Mouse (Mus musculus) ES-E14 (cell line): Measurements from ENCODE around the gene Krtap4-2. TPM values are rescaled to one million over a fixed set of nuclear protein-coding genes. Genes with fewer than 3 reads are reported as not detected.
"Not testable (repeated sequence)": the region's sequence is repeated elsewhere in the genome, so short reads cannot be mapped to it uniquely, and the experiment has no call there.

Experiments
- DNase-seq: peaks from one replicate; pipeline ENCODE4 v3.0.0-alpha.2; 2013; ENCODE audit warnings: low read depth, low spot score
- H3K27ac ChIP-seq: 2 replicates; pipeline ENCODE4 v1.5.1; 2012; ENCODE audit warnings: low read depth, mild to moderate bottlenecking, low read length, moderate library complexity, mixed read lengths; ENCODE audit not compliant: poor library complexity, insufficient read depth, severe bottlenecking
- H3K36me3 ChIP-seq: 2 replicates; pipeline ENCODE4 v1.6.1; 2012; ENCODE audit warnings: mild to moderate bottlenecking, low read length, moderate library complexity, mixed read lengths; ENCODE audit not compliant: control insufficient read depth, poor library complexity, insufficient read depth, severe bottlenecking
- H3K4me1 ChIP-seq, 2 experiments: fragments of 150-350 bp in 1 of 2; sonication (generic) in 1 of 2; 2 replicates each; pipeline ENCODE4 v1.6.1; 2012; ENCODE audit warnings: low read length in 2 of 2, mild to moderate bottlenecking in 1 of 2, mixed read lengths in 1 of 2; ENCODE audit not compliant: control insufficient read depth in 2 of 2, insufficient read depth in 2 of 2, poor library complexity in 1 of 2
- H3K4me3 ChIP-seq, 2 experiments: fragments of 150-350 bp in 1 of 2; sonication (generic) in 1 of 2; 2 replicates each; pipeline ENCODE4 v1.5.1; 2012; ENCODE audit warnings: low read length in 2 of 2, low read depth in 1 of 2, mild to moderate bottlenecking in 1 of 2, mixed read lengths in 1 of 2; ENCODE audit not compliant: insufficient read depth in 1 of 2, poor library complexity in 1 of 2, severe bottlenecking in 1 of 2
- H3K9ac ChIP-seq: 2 replicates; pipeline ENCODE4 v1.6.1; 2012; ENCODE audit warnings: low read depth, mild to moderate bottlenecking, low read length, mixed read lengths; ENCODE audit not compliant: poor library complexity, insufficient read depth, severe bottlenecking
- H3K9me3 ChIP-seq: fragments of 150-350 bp; sonication (generic); 2 replicates; pipeline ENCODE4 v1.6.1; 2012; ENCODE audit warnings: low read depth, mild to moderate bottlenecking, low read length; ENCODE audit not compliant: control insufficient read depth, insufficient read depth
- CHD2 ChIP-seq: IDR thresholded peaks from 2 replicates; pipeline ENCODE4 v1.6.1; 2014; ENCODE audit warnings: mild to moderate bottlenecking, low read depth, low read length, inconsistent platforms
- HCFC1 ChIP-seq: IDR thresholded peaks from 2 replicates; pipeline ENCODE4 v1.6.1; 2012; ENCODE audit warnings: low read length, inconsistent platforms, borderline replicate concordance; ENCODE audit not compliant: insufficient read depth
- MAFK ChIP-seq: IDR thresholded peaks from 2 replicates; pipeline ENCODE4 v1.6.1; 2014; ENCODE audit warnings: mild to moderate bottlenecking, low read depth, low read length, inconsistent platforms; ENCODE audit not compliant: insufficient read depth
- ZC3H11A ChIP-seq: IDR thresholded peaks from 2 replicates; pipeline ENCODE4 v1.6.1; 2012; ENCODE audit warnings: low read depth, mild to moderate bottlenecking, inconsistent platforms, low read length, borderline replicate concordance
- ZNF384 ChIP-seq: IDR thresholded peaks from 2 replicates; pipeline ENCODE4 v1.6.1; 2012; ENCODE audit warnings: low read depth, low read length, inconsistent platforms
- in situ Hi-C, 2 experiments: fragments of 600-800 bp; cut with MboI; formaldehyde crosslinking; loops; one replicate each; pipeline ENCODE4 v1.15.1; 2025; ENCODE audit warnings: low sequenced_read_pairs in 2 of 2, inconsistent platforms in 1 of 2; ENCODE audit not compliant: unreplicated experiment in 2 of 2
- total RNA-seq: library from RNA; depleted of rRNA; stranded (reverse); fragments of 300-350 nt; gene quantifications from 2 replicates; pipeline ENCODE4 v1.2.3, GENCODE M21; 2012

Krtap4-2 gene
- total RNA-seq, 1 experiment: not detected

DNA sequence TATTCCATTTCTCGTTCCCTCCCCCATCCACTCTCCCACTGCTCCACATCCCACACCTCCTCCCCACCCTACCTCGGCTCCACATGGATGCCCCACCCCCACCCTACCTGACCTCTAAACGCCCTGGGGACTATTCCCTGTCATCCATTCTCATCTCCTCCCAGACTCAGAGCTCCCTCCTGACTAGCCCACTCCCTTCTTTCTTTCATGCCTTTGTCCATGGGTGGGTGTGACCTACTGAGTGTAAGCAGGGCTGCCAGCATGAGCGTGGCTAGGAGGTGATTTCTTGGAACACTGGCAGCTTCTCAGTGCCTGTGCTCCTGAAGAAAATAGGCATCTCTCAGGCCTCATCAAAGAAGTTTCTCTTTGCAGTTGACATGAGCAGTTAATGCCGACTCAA lies 22.2 kb upstream of the Krtap4-2 start:
- Histone ChIP-seq H3K27ac (no peak overlapping the region), H3K36me3 (no peaks in the 10 kb centered on the region), H3K4me1 (peaks cover 0 to 11% of the 10 kb centered on the region in 2 experiments; a peak in 2 of 4 replicates), H3K4me3 (no peak overlapping the region), H3K9me3 (no peaks in the 10 kb centered on the region), H3K9ac (no peak overlapping the region)
- peak; percentile 63 for DNase-seq
- in situ Hi-C loops: no loop called here
- TF ChIP-seq HCFC1 (no peak), MAFK (no peak), ZNF384 (no peak), CHD2 (no peak), ZC3H11A (no peak)

DNA sequence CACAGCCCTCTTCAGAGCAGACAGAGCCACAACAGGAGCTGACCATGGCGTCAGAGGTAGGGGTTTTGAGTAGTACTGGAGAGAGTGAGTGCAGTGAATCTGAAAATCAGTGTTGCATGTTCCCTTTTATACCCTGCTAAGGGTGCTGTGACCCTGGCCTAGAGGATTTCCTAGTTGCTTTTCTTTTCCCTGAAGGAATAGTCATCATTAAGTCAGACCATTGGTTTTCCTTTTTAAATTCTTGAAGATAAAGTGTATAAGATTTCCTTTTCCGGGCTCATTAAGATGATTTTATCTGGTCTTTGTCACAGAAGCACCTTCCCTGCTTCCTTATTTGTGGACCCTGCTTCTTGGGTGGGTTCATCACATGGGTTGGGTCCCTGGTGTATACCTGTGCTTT lies 15.3 kb upstream of the Krtap4-2 start, which contains the start of gene Gm11555:
TSS of gene Gm11555 (minus strand) at position 101 of the 400 bp plus-strand sequence.
- Histone ChIP-seq H3K27ac (no peak within 1 kb of the TSS), H3K9ac (no peak within 1 kb of the TSS), H3K9me3 (no peaks in the 10 kb centered on the region), H3K36me3 (no peaks in the 10 kb centered on the region), H3K4me3 (no peak within 1 kb of the TSS), H3K4me1 (no peaks in the 10 kb centered on the region)
- TF ChIP-seq ZC3H11A (no peak), CHD2 (no peak), HCFC1 (no peak), ZNF384 (no peak), MAFK (no peak)
- no peak for DNase-seq
- in situ Hi-C loops: no loop called here

DNA sequence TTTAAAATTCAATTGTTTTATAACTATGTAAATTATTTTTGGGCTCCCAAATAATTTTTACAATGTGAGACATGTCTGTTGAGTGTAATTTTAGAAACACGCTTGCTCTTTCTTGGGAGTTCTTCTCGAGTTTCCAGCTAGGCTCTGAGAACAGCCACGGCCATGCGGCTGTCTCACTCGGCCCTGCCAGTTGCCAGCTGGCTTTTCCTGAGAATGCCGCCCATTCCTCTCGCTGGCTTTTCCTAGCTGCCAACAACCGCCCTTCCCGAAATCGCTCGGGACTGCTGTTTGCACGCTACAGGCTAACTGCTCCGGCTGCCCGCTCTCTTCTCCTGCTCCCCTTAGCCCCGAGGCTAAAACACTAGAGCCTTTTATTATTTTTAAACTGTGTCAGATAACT lies 11.6 kb upstream of the Krtap4-2 start:
- Histone ChIP-seq H3K4me1 (no peaks in the 10 kb centered on the region), H3K27ac (no peak overlapping the region), H3K9ac (no peak overlapping the region), H3K9me3 (no peaks in the 10 kb centered on the region), H3K4me3 (no peak overlapping the region), H3K36me3 (no peaks in the 10 kb centered on the region)
- TF ChIP-seq ZC3H11A (no peak), HCFC1 (no peak), MAFK (no peak), CHD2 (no peak), ZNF384 (no peak)
- no peak for DNase-seq
- in situ Hi-C loops: no loop called here

DNA sequence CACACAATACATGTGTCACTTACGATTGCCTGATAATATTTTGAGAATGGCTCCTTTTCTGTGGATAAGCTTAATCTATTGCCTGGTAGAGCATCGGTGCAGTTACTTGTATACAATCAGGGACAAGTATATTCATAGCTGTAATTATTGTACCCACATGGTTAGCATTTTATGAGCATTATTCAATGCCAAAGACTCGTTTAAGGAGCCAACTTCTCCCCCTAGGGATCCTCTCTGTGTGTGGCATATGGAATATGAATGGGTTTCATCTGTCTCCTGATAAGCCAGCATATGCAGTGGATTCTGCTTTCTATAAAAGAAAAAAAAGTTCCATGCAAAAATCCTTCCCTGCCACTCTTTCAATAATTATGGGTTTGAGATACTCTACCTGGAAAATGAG lies 9.5 kb upstream of the Krtap4-2 start:
- Histone ChIP-seq H3K9ac (no peak overlapping the region), H3K27ac (no peak overlapping the region), H3K4me1 (no peaks in the 10 kb centered on the region), H3K9me3 (no peaks in the 10 kb centered on the region), H3K36me3 (no peaks in the 10 kb centered on the region), H3K4me3 (no peak overlapping the region)
- no peak for DNase-seq
- no peak for TF ChIP-seq ZC3H11A
- TF ChIP-seq ZNF384: no peak
- no peak for TF ChIP-seq MAFK
- TF ChIP-seq HCFC1: no peak
- TF ChIP-seq CHD2: no peak
- in situ Hi-C loops: no loop called here

DNA sequence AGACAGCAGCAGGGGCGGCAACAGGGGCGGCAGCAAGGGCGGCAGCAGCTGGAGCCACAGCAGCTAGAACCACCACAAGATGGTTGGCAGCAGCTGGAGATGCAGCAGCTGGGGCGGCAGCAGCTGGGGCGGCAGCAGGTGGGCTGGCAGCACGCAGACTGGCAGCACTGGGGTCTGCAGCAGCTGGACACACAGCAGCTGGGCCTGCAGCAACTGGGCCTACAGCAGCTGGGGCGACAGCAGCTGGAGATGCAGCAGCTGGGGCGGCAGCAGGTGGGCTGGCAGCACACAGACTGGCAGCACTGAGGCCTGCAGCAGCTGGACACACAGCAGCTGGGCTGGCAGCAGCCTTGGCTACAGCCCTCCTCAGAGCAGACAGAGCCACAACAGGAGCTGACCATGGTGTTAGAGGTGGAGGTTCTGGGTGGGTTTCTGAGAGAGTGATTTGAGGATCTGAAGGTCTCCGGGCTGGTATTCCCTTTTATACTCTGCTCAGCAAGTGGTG lies 8.8 kb upstream of the Krtap4-2 start, which contains the start of gene Krtap4-7:
TSS of gene Krtap4-7 (minus strand) at position 455 of the 505 bp plus-strand sequence.
- H3K36me3 ChIP-seq, H3K4me1 ChIP-seq, H3K4me3 ChIP-seq, H3K27ac ChIP-seq, in situ Hi-C loops, DNase-seq, H3K9ac ChIP-seq, H3K9me3 ChIP-seq: not testable (repeated sequence)
